8 mouse cellular contexts compared by ENCODE assay signal in the genomic region with DNA sequence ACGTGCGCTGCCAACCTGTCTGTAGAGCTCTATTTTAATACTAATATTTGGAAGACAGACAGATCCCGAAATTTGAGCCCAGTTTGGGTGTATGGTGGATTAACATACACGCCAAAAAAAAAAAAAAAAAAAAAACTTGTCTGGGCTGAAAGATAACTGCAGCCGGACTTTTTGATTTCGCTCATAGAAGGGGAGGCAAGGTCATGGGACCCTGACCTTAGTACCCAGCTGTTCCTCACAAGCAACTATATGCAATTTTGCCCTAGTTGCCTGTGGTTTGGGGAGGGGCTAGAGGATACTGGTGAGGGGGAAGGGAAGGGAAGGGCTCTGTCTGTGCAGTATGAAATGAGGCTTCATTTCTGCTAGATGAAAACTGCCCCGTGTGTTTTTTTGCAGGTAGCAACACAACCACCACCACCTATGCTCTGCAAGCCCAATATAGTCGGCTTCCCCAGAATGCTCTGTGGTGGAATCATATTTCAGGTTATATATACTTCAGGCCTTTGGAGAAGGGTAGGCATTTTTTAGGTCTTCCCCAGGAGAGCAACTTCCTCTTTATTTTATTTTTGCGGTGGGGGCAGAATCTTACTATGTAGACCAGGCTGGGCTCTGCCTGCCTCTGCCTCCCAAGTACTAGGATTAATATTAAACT. TPM values are rescaled to one million over a fixed set of nuclear protein-coding genes. Genes with fewer than 3 reads are reported as not detected.
DNase-seq lines count a peak whose midpoint lies in the region; ATAC-seq and TF ChIP-seq lines count a peak whose summit lies in the region.

No protein-coding gene starts in this region.

- 0 out of 2 replicates have a peak, but pooled peaks cover 5% of the 10 kb centered on the region for H3K36me3 ChIP-seq in heart, postnatal 0 days (replicated peaks; ENCODE audit: control insufficient read depth, insufficient read depth, low read length)
- peaks cover 15% of the 10 kb centered on the region for H3K36me3 ChIP-seq in hindbrain, embryonic 14.5 days (replicated peaks; ENCODE audit: control insufficient read depth, insufficient read depth)
- H3K36me3 ChIP-seq in midbrain, embryonic 16.5 days (ENCODE audit: control insufficient read depth, insufficient read depth, low read length), result peaks cover 6% of the 10 kb centered on the region; the same call in 1 of the 2 replicates

- 60% methylated on average over 9 of the region's 9 CpGs for WGBS in heart, postnatal 0 days
- WGBS in hindbrain, embryonic 14.5 days, result 72% methylated on average over 9 of the region's 9 CpGs
- WGBS in midbrain, embryonic 16.5 days, result 71% methylated on average over 9 of the region's 9 CpGs

- peak overlapping the region; percentile 84 for H3K27ac ChIP-seq in heart, postnatal 0 days (ENCODE audit: low read depth)
- peak overlapping the region; percentile 90 for H3K27ac ChIP-seq in hindbrain, embryonic 14.5 days
- peak overlapping the region; percentile 96 for H3K27ac ChIP-seq in midbrain, embryonic 16.5 days (ENCODE audit: low read length)

- H3K4me3 ChIP-seq in heart, postnatal 0 days (ENCODE audit: low read depth, low read length), result peak overlapping the region; percentile 84
- H3K4me3 ChIP-seq in hindbrain, embryonic 14.5 days (replicated peaks; ENCODE audit: low read length), result peak overlapping the region; percentile 70
- peak overlapping the region; percentile 78 for H3K4me3 ChIP-seq in midbrain, embryonic 16.5 days (ENCODE audit: low read depth, low read length)

- no peak for DNase-seq in heart, postnatal 0 days (ENCODE audit: low spot score)
- no peak for DNase-seq in heart, adult 8-10 months (ENCODE audit: low spot score)
- DNase-seq in T-cell, adult 2 months (ENCODE audit: low spot score), result peak; percentile 20
- no peak for DNase-seq in hindbrain, embryonic 14.5 days (ENCODE audit: low spot score)
- no peak for DNase-seq in left cerebral cortex, adult 8-10 months (ENCODE audit: low spot score in 2 of 2)
- no peak for DNase-seq in adrenal gland, postnatal 25 days

- no peak for ATAC-seq in heart, postnatal 0 days (ENCODE audit: insufficient read depth, low read depth)
- ATAC-seq in hindbrain, embryonic 14.5 days (ENCODE audit: low FRiP score), result no peak
- peak; percentile 7; the same call in 1 of the 2 replicates for ATAC-seq in midbrain, embryonic 16.5 days
- ATAC-seq in inflammation-experienced regulatory T-cells, adult 6 months, result no peak

- no peak for TF ChIP-seq EP300 in heart, postnatal 0 days (IDR thresholded peaks at IDR 0.05; ENCODE audit: low read depth)

- H3K9ac ChIP-seq in heart, postnatal 0 days (replicated peaks; ENCODE audit: low read depth, low read length), result peak overlapping the region; percentile 74; the same call in 1 of the 2 replicates
- peak overlapping the region; percentile 82 for H3K9ac ChIP-seq in hindbrain, embryonic 14.5 days
- H3K9ac ChIP-seq in midbrain, embryonic 16.5 days (ENCODE audit: low read depth, low read length), result no peak overlapping the region; the same call in 1 of the 2 replicates

- H3K9me3 ChIP-seq in heart, postnatal 0 days (replicated peaks; ENCODE audit: control insufficient read depth, low read length), result no peaks in the 10 kb centered on the region
- H3K9me3 ChIP-seq in hindbrain, embryonic 14.5 days (ENCODE audit: control insufficient read depth, low read length), result no peaks in the 10 kb centered on the region
- no peaks in the 10 kb centered on the region for H3K9me3 ChIP-seq in midbrain, embryonic 16.5 days (replicated peaks; ENCODE audit: control insufficient read depth, low read length, poor library complexity, severe bottlenecking)

- no peaks in the 10 kb centered on the region for H3K27me3 ChIP-seq in heart, postnatal 0 days (ENCODE audit: control insufficient read depth, insufficient read depth, low read length)
- no peaks in the 10 kb centered on the region for H3K27me3 ChIP-seq in hindbrain, embryonic 14.5 days (ENCODE audit: control insufficient read depth, insufficient read depth, low read length)
- H3K27me3 ChIP-seq in midbrain, embryonic 16.5 days (ENCODE audit: control insufficient read depth, insufficient read depth, low read depth, low read length), result no peaks in the 10 kb centered on the region

- peaks cover 24% of the 10 kb centered on the region for H3K4me1 ChIP-seq in heart, postnatal 0 days (ENCODE audit: control insufficient read depth, insufficient read depth)
- peaks cover 34% of the 10 kb centered on the region for H3K4me1 ChIP-seq in hindbrain, embryonic 14.5 days (replicated peaks; ENCODE audit: control insufficient read depth, insufficient read depth, low read length)
- H3K4me1 ChIP-seq in midbrain, embryonic 16.5 days (ENCODE audit: control insufficient read depth, insufficient read depth, low read length), result peaks cover 28% of the 10 kb centered on the region

- peak overlapping the region; percentile 95 for H3K4me2 ChIP-seq in heart, postnatal 0 days (ENCODE audit: low read depth, low read length)
- H3K4me2 ChIP-seq in hindbrain, embryonic 14.5 days (replicated peaks), result peak overlapping the region; percentile 95
- peak overlapping the region; percentile 70 for H3K4me2 ChIP-seq in midbrain, embryonic 16.5 days (ENCODE audit: low read length)

- TF ChIP-seq CTCF in heart, postnatal 0 days (IDR thresholded peaks at IDR 0.05; ENCODE audit: low read depth), result no peak

RNA-seq across cellular contexts. Expression of a gene that starts 0.5 kb away (rescaled TPM):
- total RNA-seq in heart, postnatal 0 days (2014; rRNA removed; ENCODE audit: low replicate concordance), result 43.6 and 45.9 TPM in 2 replicates
- 24.5 and 27.2 TPM in 2 replicates for polyA plus RNA-seq in heart, postnatal 0 days (2015; fragmentation: Nextera tagmentation; extraction: Ambion mirVana)
- 10 to 100 TPM; 17.8 to 20.6 (median 19.6) TPM for total RNA-seq in heart, adult 8-10 months (2022)
- polyA plus RNA-seq in hindbrain, embryonic 14.5 days (2014; fragmentation: Nextera tagmentation; extraction: Ambion mirVana), result 23.4 and 26.5 TPM in 2 replicates
- polyA plus RNA-seq in midbrain, embryonic 16.5 days (2015; fragmentation: Nextera tagmentation; extraction: Ambion mirVana), result 27.9 and 30.4 TPM in 2 replicates
- polyA plus RNA-seq in inflammation-experienced regulatory T-cells, adult 6 months (2017; shearing (Covaris generic)), result 10 to 100 TPM; 43.2 to 49.7 (median 46.8) TPM
- 10 to 100 TPM; 23.9 to 27.0 (median 24.4) TPM for total RNA-seq in left cerebral cortex, adult 8-10 months (2022)
- 53.2 and 55.8 TPM in 2 replicates for total RNA-seq in adrenal gland, postnatal 25 days (2021)

RNA-seq across cellular contexts. Expression of a gene that starts 7.5 kb away (rescaled TPM):
- 43.5 and 101 TPM in 2 replicates for total RNA-seq in heart, postnatal 0 days (2014; rRNA removed; ENCODE audit: low replicate concordance)
- 51.7 and 57.5 TPM in 2 replicates for polyA plus RNA-seq in heart, postnatal 0 days (2015; fragmentation: Nextera tagmentation; extraction: Ambion mirVana)
- 10 to 100 TPM; 40.7 to 59.5 (median 51.5) TPM for total RNA-seq in heart, adult 8-10 months (2022)
- 98.5 and 104 TPM in 2 replicates for polyA plus RNA-seq in hindbrain, embryonic 14.5 days (2014; fragmentation: Nextera tagmentation; extraction: Ambion mirVana)
- 118 and 123 TPM in 2 replicates for polyA plus RNA-seq in midbrain, embryonic 16.5 days (2015; fragmentation: Nextera tagmentation; extraction: Ambion mirVana)
- 10 to 100 TPM; 43.9 to 66.0 (median 60.6) TPM for polyA plus RNA-seq in inflammation-experienced regulatory T-cells, adult 6 months (2017; shearing (Covaris generic))
- 10 to 100 TPM; 76.4 to 88.3 (median 82.2) TPM for total RNA-seq in left cerebral cortex, adult 8-10 months (2022)
- 62.1 and 88.5 TPM in 2 replicates for total RNA-seq in adrenal gland, postnatal 25 days (2021)

RNA-seq across cellular contexts. Expression of a gene that starts 7.6 kb away (rescaled TPM):
- total RNA-seq in heart, postnatal 0 days (2014; rRNA removed; ENCODE audit: low replicate concordance), result 81.8 and 137 TPM in 2 replicates
- polyA plus RNA-seq in heart, postnatal 0 days (2015; fragmentation: Nextera tagmentation; extraction: Ambion mirVana), result 91.3 and 91.8 TPM in 2 replicates
- total RNA-seq in heart, adult 8-10 months (2022), result 10 to 100 TPM; 64.3 to 76.2 (median 70.5) TPM
- polyA plus RNA-seq in hindbrain, embryonic 14.5 days (2014; fragmentation: Nextera tagmentation; extraction: Ambion mirVana), result 57.6 and 59.1 TPM in 2 replicates
- polyA plus RNA-seq in midbrain, embryonic 16.5 days (2015; fragmentation: Nextera tagmentation; extraction: Ambion mirVana), result 82.2 and 83.2 TPM in 2 replicates
- polyA plus RNA-seq in inflammation-experienced regulatory T-cells, adult 6 months (2017; shearing (Covaris generic)), result 1 to 10 TPM; 1.1 to 4.5 (median 3.7) TPM
- 10 to 100 TPM; 53.8 to 68.8 (median 64.7) TPM for total RNA-seq in left cerebral cortex, adult 8-10 months (2022)
- total RNA-seq in adrenal gland, postnatal 25 days (2021), result 116 and 138 TPM in 2 replicates

RNA-seq across cellular contexts. Expression of a gene that starts 13.2 kb away (rescaled TPM):
- 335 and 364 TPM in 2 replicates for total RNA-seq in heart, postnatal 0 days (2014; rRNA removed; ENCODE audit: low replicate concordance)
- polyA plus RNA-seq in heart, postnatal 0 days (2015; fragmentation: Nextera tagmentation; extraction: Ambion mirVana), result 246 and 248 TPM in 2 replicates
- 100 to 1,000 TPM; 178 to 199 (median 189) TPM for total RNA-seq in heart, adult 8-10 months (2022)
- 430 and 454 TPM in 2 replicates for polyA plus RNA-seq in hindbrain, embryonic 14.5 days (2014; fragmentation: Nextera tagmentation; extraction: Ambion mirVana)
- polyA plus RNA-seq in midbrain, embryonic 16.5 days (2015; fragmentation: Nextera tagmentation; extraction: Ambion mirVana), result 419 and 448 TPM in 2 replicates
- 1 to 10 TPM; 1.9 to 5.6 (median 3.2) TPM for polyA plus RNA-seq in inflammation-experienced regulatory T-cells, adult 6 months (2017; shearing (Covaris generic))
- total RNA-seq in left cerebral cortex, adult 8-10 months (2022), result 100 to 1,000 TPM; 277 to 305 (median 293) TPM
- total RNA-seq in adrenal gland, postnatal 25 days (2021), result 309 and 326 TPM in 2 replicates

RNA-seq across cellular contexts. Expression of a gene that starts 36.1 kb away (rescaled TPM):
- total RNA-seq in heart, postnatal 0 days (2014; rRNA removed; ENCODE audit: low replicate concordance), result 112 and 136 TPM in 2 replicates
- 69.0 and 73.3 TPM in 2 replicates for polyA plus RNA-seq in heart, postnatal 0 days (2015; fragmentation: Nextera tagmentation; extraction: Ambion mirVana)
- 10 to 100 TPM; 79.8 to 88.1 (median 85.0) TPM for total RNA-seq in heart, adult 8-10 months (2022)
- 87.5 and 90.6 TPM in 2 replicates for polyA plus RNA-seq in hindbrain, embryonic 14.5 days (2014; fragmentation: Nextera tagmentation; extraction: Ambion mirVana)
- 153 and 158 TPM in 2 replicates for polyA plus RNA-seq in midbrain, embryonic 16.5 days (2015; fragmentation: Nextera tagmentation; extraction: Ambion mirVana)
- 10 to 100 TPM in 2 of 3 experiments, 1 to 10 TPM in 1; 7.1 to 14.1 (median 11.1) TPM for polyA plus RNA-seq in inflammation-experienced regulatory T-cells, adult 6 months (2017; shearing (Covaris generic))
- 10 to 100 TPM; 80.5 to 97.9 (median 88.4) TPM for total RNA-seq in left cerebral cortex, adult 8-10 months (2022)
- 93.7 and 103 TPM in 2 replicates for total RNA-seq in adrenal gland, postnatal 25 days (2021)
